Mouse (Mus musculus) lung, postnatal 4 days (tissue): ENCODE measurements around the gene Fpgt.
A peak's percentile ranks its signal among the peaks of the same experiment; 100 is the strongest.

ENCODE experiments used
- DNase-seq, 2 experiments: peaks; one replicate each; pipeline ENCODE4 v3.0.0; 2021

Gene Fpgt

DNA sequence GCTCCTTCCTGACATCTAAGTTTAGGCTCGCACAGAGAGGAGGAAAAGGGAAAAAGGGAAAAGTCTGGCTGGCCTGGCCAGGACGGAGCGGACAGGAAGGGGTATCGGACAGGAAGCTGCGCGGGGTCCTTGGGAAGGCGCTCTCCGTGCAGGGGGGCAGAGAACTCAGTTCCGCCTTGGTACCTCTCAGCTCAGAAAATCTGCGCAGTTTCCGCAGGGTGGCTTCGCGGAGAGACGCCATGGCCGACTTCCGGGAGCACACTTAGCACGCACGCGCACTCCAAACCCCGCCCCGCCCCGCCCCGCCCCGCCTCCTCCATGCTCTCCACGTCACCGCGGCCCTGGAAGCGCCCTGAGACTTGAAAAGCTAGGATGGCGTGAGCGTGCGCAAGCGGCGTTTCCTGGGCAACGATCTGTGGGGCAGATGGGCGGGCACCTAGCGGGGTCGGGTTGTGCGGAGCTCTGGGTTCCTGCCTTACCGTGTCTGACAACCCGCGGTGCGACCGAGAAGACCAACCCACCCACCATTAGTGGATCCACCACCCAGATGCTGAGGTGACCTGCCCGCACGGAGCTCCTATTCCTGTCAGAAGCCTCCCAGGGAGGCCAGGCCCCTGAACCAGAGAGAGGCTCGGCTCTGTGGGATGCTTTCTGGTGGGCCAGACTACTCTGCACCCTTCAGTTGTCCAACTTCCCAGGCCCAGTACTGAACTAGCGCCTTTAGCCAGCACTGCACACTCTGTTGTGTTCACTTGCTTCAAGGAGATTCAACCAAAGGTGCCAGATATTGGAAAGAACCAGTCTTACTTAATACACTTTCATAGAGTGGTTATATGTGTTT lies at the start of gene Fpgt, which contains the start of gene Lrriq3:
Gene Fpgt (minus strand): TSS at position 288 of the 841 bp plus-strand sequence.
Gene Lrriq3 (plus strand): TSS at position 319 of the 841 bp plus-strand sequence.
- DNase-seq, result peak; percentile 93 to 95

DNA sequence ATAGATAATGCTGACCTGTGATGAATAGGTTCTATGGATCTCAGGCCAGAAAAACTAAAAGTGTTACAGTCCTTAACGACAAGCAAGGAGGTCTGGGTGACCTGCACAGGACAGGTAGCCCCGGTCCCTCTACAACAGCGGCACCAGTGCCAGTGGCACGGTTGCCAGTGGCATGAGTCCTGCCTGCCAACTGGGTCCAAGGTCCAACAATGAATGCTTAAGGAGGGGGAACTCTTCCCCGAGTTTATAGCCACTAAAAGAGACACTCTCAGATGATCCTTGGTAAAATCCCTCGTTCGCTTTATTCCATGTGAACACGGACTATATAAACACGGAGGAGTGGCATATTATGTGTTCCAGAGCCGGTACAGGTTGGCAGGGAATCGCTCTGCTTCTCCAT lies 47.8 kb upstream of the Fpgt start:
- no peak for DNase-seq

DNA sequence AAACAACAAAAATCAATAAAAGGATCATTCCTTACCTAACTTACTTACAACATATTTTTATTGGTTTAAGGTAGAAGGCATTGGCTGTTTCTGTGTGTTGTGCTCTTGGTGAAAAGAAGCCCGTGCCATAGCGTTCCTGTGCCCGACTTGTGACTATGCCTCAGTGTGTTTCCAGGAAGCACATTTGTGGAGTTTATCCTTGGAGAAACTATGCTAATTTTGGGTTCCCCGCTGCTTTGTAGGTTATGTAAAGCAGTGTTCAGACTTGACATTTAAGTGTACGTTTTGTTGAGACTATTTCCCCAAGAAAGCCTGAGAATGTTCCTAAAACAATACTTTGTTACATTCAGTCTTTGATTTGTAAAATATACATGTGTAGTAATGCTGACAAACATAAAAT lies 44.5 kb upstream of the Fpgt start:
- no peak for DNase-seq

DNA sequence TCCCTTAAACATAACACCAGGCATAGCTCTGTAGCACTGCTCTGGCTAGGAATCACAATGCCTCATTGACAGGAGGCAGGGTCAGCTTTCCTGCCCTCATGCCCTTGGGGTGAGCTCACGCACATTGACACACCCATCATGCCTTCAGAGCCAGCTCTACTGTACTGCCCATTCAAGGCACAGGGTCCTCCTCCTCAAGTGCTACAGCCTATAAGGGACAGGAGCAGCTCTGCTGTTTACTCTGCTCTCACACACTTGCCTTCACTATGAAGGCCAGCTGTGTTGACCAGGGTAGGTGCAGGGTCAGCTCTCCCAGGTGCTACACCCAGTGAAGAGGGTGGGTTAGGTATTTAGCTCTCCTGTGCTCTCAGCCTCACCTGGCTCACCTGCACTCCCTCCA lies 12.8 kb upstream of the Fpgt start:
- DNase-seq, result no peak

DNA sequence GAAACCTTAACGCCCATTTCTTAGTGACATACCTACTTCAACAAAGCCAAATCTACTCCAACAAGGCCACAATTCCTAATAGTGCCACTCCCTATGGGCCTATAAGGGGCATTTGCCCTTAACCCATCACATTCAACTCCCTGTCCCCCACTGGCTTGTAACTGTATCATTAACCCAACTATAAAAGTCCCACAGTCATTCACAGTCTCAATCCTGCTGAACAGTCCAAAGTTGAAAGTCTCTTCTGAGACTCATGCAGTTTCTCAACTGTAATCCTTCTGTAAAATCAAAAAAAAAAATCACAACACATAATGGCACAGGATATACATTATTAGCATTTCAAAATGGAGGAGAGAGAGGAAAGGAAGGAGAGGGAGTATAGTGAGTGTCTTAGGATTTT lies 6.1 kb upstream of the Fpgt start:
- DNase-seq, result no peak

DNA sequence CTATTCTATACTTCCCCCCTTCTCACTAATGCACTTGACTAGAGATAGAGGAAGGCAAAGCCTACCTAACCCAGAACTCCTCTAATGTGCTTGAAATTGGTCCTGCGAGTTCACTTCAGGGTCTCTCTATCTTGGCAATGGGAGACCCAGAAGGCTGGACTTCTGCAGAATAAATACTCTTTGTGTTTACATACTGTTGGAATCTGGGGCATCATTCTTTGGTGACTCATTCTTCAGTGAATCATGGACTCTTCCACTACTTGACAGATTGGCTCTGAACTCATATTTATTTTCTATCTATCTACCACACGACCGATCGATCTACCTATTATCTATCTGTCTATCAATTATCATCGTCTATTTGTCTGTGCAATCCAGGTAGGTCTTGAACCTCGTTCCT lies 1.1 kb downstream of the Fpgt start:
- DNase-seq, result no peak

DNA sequence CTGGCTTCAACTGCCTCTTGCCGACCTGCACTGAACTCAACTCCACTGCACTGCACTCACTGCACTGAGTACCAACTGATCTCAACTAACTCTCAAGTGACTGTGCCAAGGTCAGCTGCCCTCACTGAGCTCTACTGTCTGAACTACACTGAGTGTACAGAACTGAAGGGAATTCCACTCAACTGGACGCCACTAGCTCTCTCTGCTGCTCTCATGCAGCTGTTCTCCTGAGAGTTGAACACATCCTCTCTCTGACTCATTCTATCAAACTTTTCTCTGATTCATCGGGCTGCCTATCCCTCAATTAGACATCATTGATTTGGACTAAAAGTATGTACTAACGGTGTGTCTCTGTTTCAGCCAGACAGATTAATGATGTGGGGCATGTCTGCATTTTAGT lies 15.3 kb downstream of the Fpgt start:
- no peak for DNase-seq

DNA sequence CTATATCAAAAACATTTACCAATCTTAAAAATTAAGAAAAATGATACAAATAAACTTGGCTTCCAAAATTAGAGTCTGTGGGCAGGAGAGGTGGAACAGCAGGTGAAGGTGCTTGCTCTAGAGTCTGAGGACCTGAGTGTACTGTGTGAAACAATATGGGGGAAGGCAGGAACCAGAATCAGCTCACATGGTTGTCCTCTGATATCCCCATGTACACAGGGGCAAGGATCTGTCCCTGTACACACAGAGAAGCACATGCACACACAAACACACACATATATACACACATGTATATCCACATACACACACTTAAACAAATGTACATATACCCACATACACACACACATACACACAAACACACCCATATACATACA lies 33.8 kb downstream of the Fpgt start:
- no peak for DNase-seq

DNA sequence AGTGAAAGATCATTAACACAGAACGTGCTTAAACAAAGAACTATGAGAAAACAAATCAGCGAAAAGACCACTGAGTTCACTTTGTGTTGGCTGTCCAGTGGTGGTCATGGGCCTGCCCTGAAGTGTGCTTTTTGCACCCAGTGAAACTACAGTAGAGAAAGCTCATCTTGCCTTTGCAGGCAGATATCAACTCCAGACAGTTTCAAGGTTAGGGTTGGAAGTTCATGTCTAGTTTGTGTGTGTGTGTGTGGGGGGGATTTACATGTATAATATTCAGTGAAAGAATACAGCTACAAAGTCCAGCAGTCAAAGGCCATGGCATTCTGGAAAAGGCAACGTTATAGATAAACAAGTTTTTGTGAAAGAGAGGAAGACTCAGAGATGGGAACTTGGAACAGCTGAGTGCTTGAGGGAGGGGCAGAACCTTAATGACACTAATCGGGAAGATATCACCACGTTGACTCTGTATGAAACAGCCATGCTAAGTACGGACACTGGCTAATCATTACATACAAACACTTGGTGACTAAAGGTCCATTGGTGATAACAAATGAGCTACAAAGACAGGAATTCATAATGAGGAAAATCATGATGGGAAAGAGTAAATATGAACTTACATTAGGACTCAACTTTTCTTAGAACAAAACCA lies 34.3 kb downstream of the Fpgt start:
- no peak for DNase-seq

DNA sequence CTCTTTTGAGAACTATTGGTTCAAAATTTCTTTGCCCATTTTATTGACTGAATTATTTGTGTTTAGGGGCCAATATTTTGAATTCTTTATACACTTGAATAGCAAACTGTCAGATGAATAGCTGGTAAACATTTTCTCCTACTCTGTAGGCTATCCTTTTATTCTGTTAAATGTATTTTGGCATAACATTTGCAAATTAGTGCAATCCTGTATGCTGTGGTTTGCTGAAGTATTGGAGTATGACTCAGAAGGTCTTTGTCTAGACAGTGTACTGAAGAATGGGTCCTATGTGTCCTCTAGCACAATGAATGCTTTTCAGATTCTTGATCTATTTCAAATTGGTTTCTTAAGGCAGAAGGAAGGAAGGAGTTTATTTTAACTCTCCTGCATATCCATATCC lies 35.6 kb downstream of the Fpgt start:
- DNase-seq, result no peak

DNA sequence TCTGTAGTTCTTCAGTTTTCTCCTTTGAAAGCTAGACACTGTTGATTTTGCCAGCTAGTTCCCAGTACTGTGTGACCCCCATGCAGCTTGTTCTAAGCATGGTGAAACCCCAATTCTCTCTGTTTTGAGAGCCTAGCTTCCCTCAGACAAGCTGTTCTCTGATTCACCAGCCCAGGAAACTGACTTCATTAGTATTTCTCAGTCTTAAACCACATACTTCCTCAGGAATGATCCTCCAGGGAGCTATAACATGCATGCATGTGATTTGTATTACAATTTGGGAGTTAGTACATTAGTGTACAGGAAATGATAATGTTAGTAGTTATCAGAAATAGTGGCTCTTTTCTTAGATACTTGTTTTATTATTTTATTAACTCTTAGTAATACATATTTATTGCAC lies 36.6 kb downstream of the Fpgt start:
- no peak for DNase-seq

DNA sequence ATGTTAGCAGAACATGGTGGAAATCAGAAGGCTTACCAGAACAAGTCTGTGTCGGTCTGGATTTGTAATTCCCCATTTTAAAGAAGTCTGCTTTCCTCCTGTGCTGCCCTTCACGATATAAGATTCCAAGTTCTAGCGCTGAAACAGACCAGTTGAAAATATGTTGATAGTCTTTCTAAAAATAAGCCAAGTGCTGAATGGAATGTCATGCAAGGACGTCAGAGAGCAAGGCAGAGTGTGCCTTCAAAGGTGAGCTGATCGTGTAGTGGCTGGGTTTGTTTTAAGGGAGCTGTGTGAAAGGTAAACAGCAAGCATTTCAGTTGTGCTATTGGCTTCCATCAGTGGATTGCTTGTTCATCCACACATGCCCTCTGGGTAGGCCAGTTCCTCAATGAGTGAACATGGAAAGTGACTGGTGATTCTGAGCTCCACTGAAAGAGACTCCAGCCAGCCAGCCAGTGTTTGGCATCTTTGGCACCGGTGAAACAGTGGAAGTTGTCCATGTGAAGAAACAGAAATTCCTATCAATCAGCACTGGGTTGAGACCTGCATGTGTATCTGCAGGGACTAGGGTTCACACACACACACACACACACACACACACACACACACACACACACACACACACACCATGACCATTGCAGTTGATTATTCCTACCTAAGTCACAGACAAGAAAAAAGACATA lies 37.8 kb downstream of the Fpgt start, which contains the start of gene Tnni3k:
Gene Tnni3k (minus strand): TSS at position 177 of the 686 bp plus-strand sequence.
- DNase-seq, result no peak

DNA sequence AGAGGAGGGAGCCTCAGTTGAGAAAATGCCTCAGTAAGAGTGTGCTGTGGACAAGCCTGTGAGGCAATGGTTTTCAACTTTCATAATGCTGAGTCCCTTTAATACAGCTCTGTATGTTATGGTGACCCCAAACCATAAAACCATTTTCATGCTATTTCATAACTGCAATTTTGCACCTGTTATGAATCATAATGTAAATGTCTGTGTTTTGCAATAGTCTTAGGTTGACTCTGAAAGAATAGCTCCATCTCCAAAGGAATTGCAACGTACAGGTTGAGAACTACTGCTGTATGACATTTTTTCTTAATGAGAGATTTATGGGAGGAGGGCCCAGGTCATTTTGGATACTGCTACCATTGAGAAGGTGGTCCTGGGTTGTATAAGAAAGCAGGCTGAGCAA lies 40.0 kb downstream of the Fpgt start:
- no peak for DNase-seq

DNA sequence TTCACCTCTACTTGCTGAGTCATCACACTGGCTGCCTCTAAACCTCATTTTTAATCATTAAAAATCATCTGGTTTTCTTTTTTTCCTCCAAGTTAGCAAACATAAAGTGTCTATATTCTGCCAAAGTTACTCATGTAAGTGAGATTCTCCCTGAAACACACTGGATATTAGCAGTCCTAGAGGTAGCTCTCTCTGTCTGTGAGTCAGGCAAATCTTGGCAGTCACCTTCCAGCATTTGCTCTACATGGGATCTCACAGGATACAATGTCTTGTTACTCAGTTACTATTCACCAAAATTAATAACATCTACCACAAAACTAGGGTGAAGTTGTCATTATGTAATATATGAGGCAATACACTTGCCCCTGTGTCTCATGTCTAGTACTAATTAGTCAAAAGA lies 41.2 kb downstream of the Fpgt start:
- no peak for DNase-seq

DNA sequence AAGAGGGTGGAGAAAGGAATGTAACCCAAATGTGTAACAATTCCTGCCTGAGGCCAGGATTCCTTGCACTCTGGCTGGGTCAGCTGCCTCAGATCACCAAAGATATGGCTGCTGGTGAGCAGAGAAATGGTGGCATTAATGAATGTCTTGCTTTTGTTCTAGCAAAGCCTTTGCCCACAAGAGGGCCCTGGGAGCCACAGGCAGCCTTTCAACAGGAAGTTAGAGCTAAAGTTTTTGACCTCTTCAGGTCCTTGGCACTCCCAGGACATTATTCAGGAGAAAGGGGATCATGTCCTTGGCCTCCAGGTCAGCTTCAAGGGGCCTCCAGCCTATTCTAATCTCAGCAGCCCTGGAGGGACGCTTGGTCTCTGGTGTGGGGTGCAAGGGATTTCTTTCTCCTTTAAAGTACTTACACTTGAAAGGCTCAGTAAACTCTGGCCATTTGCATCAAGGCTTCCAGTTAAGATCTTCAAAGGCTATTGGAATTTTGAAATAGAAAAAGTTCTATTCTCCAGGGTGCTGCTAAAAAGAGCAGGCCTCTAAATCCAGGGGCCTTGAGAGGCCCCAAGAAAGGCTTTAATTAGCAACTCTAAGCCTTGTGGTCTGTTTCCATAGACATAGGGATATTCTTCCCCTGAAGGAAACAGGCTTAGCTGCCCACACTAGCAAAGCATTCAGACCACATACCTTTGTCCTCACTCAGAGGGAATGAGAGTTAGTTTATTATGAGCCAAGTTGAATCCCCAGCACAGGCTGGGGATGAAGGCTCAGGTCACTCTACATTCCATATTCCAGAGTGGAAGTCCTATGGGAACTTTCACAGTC lies 54.0 kb downstream of the Fpgt start:
- DNase-seq, result no peak
